Mouse (Mus musculus): ENCODE measurements around the gene Olfr764-ps1.
"Not testable (repeated sequence)": the region's sequence is repeated elsewhere in the genome, so short reads cannot be mapped to it uniquely, and the experiment has no call there.

The Olfr764-ps1 gene

DNA sequence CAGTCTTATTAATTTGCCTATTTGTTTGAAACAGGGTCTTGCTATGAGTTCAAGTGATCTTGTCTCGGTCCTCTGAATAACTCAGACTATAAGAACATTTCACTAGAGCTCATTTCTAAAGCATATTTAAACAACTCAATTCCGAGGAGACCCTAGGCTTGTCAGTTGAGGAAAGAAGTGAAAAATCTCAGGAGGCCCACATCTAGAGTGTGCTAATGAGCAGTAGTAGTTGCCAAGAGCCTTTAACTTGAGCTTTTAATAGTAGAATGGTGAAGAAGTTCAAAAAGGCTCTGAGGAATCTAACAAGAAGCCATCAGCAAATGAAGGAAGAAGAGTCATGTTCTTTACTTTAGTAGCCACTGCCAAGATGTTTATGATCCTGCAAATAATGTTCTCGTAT is at the start of gene Olfr764-ps1:
Olfr764-ps1 (minus strand) TSS at position 101 of the 400 bp plus-strand sequence.
- DNase-seq (ENCODE audit: low read depth in 1 of 2, low spot score in 2 of 2) = no peak

DNA sequence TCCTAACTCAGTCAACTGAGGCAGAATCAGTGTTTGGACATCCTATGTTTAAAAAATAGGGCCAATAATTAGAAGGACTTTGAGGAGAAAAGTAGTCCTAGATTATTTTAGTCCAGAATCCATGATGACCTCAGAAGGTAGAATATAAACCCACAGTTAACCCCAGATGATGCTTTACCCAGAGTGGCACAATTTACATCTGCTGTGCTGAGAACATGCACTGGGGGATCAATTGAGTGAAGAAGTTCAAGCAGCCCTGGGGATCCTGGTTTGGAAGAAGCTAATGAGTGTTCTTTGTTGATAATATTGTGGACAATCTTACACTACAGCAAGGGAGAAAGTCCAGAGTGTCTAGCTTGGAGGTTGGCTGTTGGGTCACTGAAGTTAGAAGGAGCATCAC is 43.1 kb upstream of the Olfr764-ps1 start, which contains the start of gene Olfr767:
Olfr767 (minus strand) TSS at position 101 of the 400 bp plus-strand sequence.
- DNase-seq (ENCODE audit: low read depth in 1 of 2, low spot score in 2 of 2) = not testable (repeated sequence)

DNA sequence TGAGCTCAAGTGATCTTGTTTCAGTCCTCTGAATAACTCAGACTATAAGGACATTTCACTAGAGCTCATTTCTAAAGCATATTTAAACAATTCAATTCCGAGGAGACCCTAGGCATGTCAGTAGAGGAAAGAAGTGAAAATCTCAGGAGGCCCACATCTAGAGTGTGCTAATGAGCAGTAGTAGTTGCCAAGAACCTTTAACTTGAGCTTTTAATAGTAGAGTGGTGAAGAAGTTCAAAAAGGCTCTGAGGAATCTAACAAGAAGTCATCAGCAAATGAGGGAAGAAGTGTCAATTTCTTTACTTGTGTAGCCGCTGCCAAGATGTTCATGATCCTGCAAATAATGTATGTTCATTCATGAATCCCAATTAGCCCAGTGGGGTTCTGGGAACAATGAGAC is 29.2 kb upstream of the Olfr764-ps1 start, which contains the start of gene Olfr766-ps1:
Olfr766-ps1 (minus strand) TSS at position 101 of the 400 bp plus-strand sequence.
- no peak for DNase-seq (ENCODE audit: low read depth in 1 of 2, low spot score in 2 of 2)

DNA sequence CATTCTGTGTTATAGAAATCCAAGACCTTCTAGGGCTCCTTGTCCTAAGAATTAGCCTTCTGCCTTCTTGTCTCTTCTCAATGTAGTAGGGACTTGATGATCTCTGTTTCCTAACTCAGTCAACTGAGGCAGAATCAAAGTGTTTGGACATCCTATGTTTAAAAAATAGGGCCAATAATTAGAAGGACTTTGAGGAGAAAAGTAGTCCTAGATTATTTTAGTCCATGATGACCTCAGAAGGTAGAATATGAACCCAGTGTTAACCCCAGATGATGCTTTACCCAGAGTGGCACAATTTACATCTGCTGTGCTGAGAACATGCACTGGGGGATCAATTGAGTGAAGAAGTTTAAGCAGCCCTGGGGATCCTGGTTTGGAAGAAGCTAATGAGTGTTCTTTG is 10.2 kb upstream of the Olfr764-ps1 start, which contains the start of gene Olfr765:
Olfr765 (minus strand) TSS at position 101 of the 400 bp plus-strand sequence.
- DNase-seq (ENCODE audit: low read depth in 1 of 2, low spot score in 2 of 2) = not testable (repeated sequence)

GRCm38 (mm10) chr10:129028343-129028742 is 11.4 kb downstream of the Olfr764-ps1 start:
- DNase-seq (ENCODE audit: low read depth in 1 of 2, low spot score in 2 of 2) = no peak

- no peak for DNase-seq (ENCODE audit: low read depth in 1 of 2, low spot score in 2 of 2)
Measured at GRCm38 (mm10) chr10:129026018-129026662, 13.6 kb downstream of the Olfr764-ps1 start.

GRCm38 (mm10) chr10:129023319-129023718 is 16.4 kb downstream of the Olfr764-ps1 start:
- DNase-seq (ENCODE audit: low read depth in 1 of 2, low spot score in 2 of 2) = no peak

GRCm38 (mm10) chr10:129014477-129014876 is 25.2 kb downstream of the Olfr764-ps1 start:
- no peak for DNase-seq (ENCODE audit: low read depth in 1 of 2, low spot score in 2 of 2)

DNA sequence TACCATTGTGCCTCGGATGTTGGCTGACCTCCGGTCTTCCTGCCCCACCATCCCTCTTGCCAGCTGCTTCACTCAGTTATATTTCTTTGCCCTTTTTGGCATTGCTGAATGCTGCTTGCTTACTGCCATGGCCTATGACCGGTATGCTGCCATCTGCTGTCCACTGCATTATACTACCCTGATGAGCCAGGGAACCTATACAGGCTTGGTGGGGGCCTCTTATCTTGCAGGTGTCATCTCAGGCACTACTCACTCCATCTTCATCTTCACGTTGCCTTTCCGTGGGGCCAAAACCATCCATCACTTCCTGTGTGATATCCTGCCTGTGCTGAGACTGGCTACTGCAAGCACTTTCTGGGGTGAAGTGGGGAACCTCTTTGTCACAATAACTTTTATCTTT is 28.2 kb downstream of the Olfr764-ps1 start:
- DNase-seq (ENCODE audit: low read depth in 1 of 2, low spot score in 2 of 2) = not testable (repeated sequence)

DNA sequence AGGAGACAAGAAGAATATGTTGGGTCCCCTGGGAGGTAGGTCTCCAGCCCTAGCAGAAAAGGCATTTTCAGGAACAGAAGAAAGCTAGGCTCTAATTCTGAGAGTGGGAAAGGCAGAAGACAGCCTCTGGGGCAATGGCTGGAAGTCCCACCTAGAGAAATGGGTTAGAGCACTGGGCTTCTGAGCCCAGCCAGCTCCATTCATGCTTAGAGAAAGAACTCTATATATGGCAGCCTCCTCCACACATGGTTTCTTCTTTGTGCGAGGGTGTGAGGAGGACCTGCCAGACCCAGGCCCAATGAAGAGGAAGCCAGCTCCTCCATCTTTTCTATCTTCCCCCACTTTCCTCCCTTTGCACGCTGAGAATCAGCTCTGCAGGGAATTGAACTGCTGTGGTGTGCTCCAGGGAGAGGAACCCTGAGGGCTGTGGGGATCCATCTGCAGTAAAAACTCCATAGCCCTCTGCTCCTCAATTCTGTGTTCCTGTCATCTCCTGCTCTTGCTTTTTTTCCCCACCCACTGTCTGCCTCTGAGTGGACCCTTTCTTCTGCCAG is 29.3 kb downstream of the Olfr764-ps1 start, which contains the start of gene Olfr763:
Olfr763 (plus strand) TSS at position 504 of the 554 bp plus-strand sequence.
- no peak for DNase-seq (ENCODE audit: low read depth in 1 of 2, low spot score in 2 of 2)

DNA sequence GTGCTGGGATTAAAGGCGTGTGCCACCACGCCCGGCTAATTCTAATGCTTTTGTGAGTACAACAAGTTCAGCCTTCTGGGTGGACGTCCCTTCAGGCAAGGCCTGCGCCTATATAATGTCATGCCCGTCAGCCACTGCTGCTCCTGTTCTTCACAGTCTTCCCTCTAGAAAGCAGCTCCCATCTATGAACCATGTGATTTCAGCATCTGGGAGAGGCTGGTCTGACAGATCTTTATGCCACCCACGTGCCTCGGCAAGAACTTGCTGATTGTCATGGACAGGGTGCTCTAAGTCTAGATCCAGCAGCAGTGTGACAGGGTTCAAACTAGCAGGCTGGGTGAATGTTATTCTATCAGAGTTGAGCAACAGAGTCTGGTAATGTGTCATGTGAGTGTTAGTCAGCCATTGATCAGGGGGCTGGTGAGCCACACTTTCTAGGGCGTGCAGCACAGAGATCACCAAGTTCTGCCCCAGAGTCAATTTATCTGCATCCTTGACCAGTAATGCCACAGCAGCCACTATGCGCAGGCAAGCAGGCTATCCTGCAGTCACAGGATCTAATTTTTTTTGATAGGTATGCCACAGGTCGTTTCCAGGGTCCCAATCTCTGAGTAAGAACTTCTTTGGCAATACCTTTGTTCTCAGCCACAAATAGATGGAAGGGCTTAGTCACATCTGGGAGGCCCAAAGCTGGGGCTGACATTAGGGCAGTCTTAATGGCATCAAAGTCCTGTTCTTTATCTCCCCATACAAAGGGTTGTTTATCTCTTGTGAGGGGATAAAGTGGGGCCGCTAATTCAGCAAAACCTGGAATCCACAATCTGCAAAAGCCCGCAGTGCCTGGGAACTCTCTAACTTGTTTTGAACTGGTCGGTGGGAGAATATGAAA is 35.4 kb downstream of the Olfr764-ps1 start:
- DNase-seq (ENCODE audit: low read depth in 1 of 2, low spot score in 2 of 2) = no peak

DNA sequence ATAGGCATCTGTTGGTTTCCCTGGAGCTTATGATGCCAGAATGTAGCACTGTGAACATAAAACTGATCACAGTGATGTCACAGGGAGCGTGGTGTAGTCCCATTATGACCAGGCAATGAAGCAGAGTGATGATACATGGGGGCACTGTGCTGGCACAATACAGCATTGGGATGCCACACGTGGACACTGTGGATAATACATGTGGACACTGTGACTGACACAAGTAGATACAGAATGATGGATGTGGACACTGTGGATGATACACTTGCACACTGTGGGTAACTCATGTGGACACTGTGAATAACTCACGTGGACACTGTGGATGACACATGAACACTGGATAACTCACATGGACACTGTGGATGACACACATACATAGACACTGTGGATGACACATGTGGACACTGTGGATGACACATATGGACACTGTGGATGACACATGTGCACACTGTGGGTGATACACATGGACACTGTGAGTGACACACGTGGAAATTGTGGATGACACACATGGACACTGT is 43.1 kb downstream of the Olfr764-ps1 start:
- no peak for DNase-seq (ENCODE audit: low read depth in 1 of 2, low spot score in 2 of 2)

GRCm38 (mm10) chr10:128995796-128996195 is 43.9 kb downstream of the Olfr764-ps1 start:
- DNase-seq (ENCODE audit: low read depth in 1 of 2, low spot score in 2 of 2) = no peak

DNA sequence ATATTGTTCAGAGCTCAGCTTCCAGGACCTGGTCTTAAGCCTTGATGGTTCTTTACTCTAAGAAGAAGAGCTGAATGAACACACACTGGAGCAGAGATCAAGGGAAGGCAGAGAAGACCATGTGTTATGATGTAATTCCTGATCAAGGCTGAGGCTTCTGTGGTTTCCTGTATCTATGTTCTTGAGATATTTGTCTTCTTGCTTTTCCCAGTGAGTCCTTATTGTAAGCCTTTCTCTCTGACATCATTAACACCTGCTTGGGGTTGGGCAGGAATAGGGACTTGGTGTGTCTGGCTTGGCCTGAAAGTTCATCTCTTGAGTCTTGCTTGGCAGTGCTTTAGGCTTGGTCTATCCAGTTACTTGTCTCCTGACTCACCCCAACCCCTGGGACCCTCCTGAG is 48.7 kb downstream of the Olfr764-ps1 start:
- DNase-seq (ENCODE audit: low read depth in 1 of 2, low spot score in 2 of 2) = no peak

GRCm38 (mm10) chr10:128990129-128990850 is 49.4 kb downstream of the Olfr764-ps1 start:
- DNase-seq (ENCODE audit: low read depth in 1 of 2, low spot score in 2 of 2) = not testable (repeated sequence)

GRCm38 (mm10) chr10:128989131-128989530 is 50.6 kb downstream of the Olfr764-ps1 start, which contains the start of gene Olfr9:
Olfr9 (plus strand) TSS chr10:128989431.
- not testable (repeated sequence) for DNase-seq (ENCODE audit: low read depth in 1 of 2, low spot score in 2 of 2)
